Mouse (Mus musculus): ENCODE results near the gene Cacnb4. TPM values are rescaled to one million over a fixed set of nuclear protein-coding genes. Genes with fewer than 3 reads are reported as not detected.

The Cacnb4 gene
- polyA plus RNA-seq, 1 experiment from 2014 or later: 14.1 TPM

- H3K4me2 ChIP-seq (ENCODE audit: low read length): no peak overlapping the region
- no peaks in the 10 kb centered on the region for H3K27me3 ChIP-seq (replicated peaks; ENCODE audit: control insufficient read depth, insufficient read depth, low read length)
- WGBS: 83% methylated on average over 4 of the region's 4 CpGs
- H3K4me3 ChIP-seq (replicated peaks; ENCODE audit: low read length): no peak overlapping the region
- ATAC-seq: no peak
- H3K9me3 ChIP-seq (ENCODE audit: control insufficient read depth, low read length): no peaks in the 10 kb centered on the region
- H3K36me3 ChIP-seq (ENCODE audit: control insufficient read depth, insufficient read depth): no peaks in the 10 kb centered on the region
- H3K9ac ChIP-seq (replicated peaks; ENCODE audit: low read depth, low read length): no peak overlapping the region
- H3K4me1 ChIP-seq (replicated peaks; ENCODE audit: control insufficient read depth, insufficient read depth, low read length): peaks cover 7% of the 10 kb centered on the region
- no peak overlapping the region for H3K27ac ChIP-seq (ENCODE audit: low read length)
Observed at GRCm38 (mm10) chr2:52589514-52589913, 87.1 kb downstream of the Cacnb4 start.

- Histone ChIP-seq H3K4me2 (ENCODE audit: low read length) (no peak overlapping the region), H3K9me3 (ENCODE audit: control insufficient read depth, low read length) (no peaks in the 10 kb centered on the region), H3K4me3 (replicated peaks; ENCODE audit: low read length) (no peak overlapping the region), H3K9ac (replicated peaks; ENCODE audit: low read depth, low read length) (no peak overlapping the region), H3K36me3 (ENCODE audit: control insufficient read depth, insufficient read depth) (no peaks in the 10 kb centered on the region), H3K4me1 (replicated peaks; ENCODE audit: control insufficient read depth, insufficient read depth, low read length) (peaks cover 3% of the 10 kb centered on the region), H3K27ac (ENCODE audit: low read length) (no peak overlapping the region), H3K27me3 (replicated peaks; ENCODE audit: control insufficient read depth, insufficient read depth, low read length) (no peaks in the 10 kb centered on the region)
- ATAC-seq: no peak
- WGBS: 91% methylated on average over 4 of the region's 4 CpGs
Observed at GRCm38 (mm10) chr2:52585384-52585783, 91.2 kb downstream of the Cacnb4 start.

- Histone ChIP-seq H3K27me3 (replicated peaks; ENCODE audit: control insufficient read depth, insufficient read depth, low read length) (no peaks in the 10 kb centered on the region), H3K9ac (replicated peaks; ENCODE audit: low read depth, low read length) (no peak overlapping the region), H3K27ac (ENCODE audit: low read length) (no peak overlapping the region), H3K36me3 (ENCODE audit: control insufficient read depth, insufficient read depth) (no peaks in the 10 kb centered on the region), H3K9me3 (ENCODE audit: control insufficient read depth, low read length) (no peaks in the 10 kb centered on the region), H3K4me3 (replicated peaks; ENCODE audit: low read length) (no peak overlapping the region), H3K4me2 (ENCODE audit: low read length) (no peak overlapping the region), H3K4me1 (replicated peaks; ENCODE audit: control insufficient read depth, insufficient read depth, low read length) (no peaks in the 10 kb centered on the region)
- 89% methylated on average over 11 of the region's 11 CpGs for WGBS
- ATAC-seq: no peak
Observed at GRCm38 (mm10) chr2:52581132-52581781, 95.4 kb downstream of the Cacnb4 start.

GRCm38 (mm10) chr2:52580697-52581096, 95.9 kb downstream of the Cacnb4 start:
- Histone ChIP-seq H3K4me1 (replicated peaks; ENCODE audit: control insufficient read depth, insufficient read depth, low read length) (no peaks in the 10 kb centered on the region), H3K27ac (ENCODE audit: low read length) (no peak overlapping the region), H3K9ac (replicated peaks; ENCODE audit: low read depth, low read length) (no peak overlapping the region), H3K27me3 (replicated peaks; ENCODE audit: control insufficient read depth, insufficient read depth, low read length) (no peaks in the 10 kb centered on the region), H3K36me3 (ENCODE audit: control insufficient read depth, insufficient read depth) (no peaks in the 10 kb centered on the region), H3K4me2 (ENCODE audit: low read length) (no peak overlapping the region), H3K4me3 (replicated peaks; ENCODE audit: low read length) (no peak overlapping the region), H3K9me3 (ENCODE audit: control insufficient read depth, low read length) (no peaks in the 10 kb centered on the region)
- no peak for ATAC-seq
- 72% methylated on average over 5 of the region's 5 CpGs for WGBS

- Histone ChIP-seq H3K9ac (replicated peaks; ENCODE audit: low read depth, low read length) (no peak overlapping the region), H3K27ac (ENCODE audit: low read length) (no peak overlapping the region), H3K27me3 (replicated peaks; ENCODE audit: control insufficient read depth, insufficient read depth, low read length) (no peaks in the 10 kb centered on the region), H3K9me3 (ENCODE audit: control insufficient read depth, low read length) (no peaks in the 10 kb centered on the region), H3K4me3 (replicated peaks; ENCODE audit: low read length) (no peak overlapping the region), H3K4me1 (replicated peaks; ENCODE audit: control insufficient read depth, insufficient read depth, low read length) (no peaks in the 10 kb centered on the region), H3K36me3 (ENCODE audit: control insufficient read depth, insufficient read depth) (no peaks in the 10 kb centered on the region), H3K4me2 (ENCODE audit: low read length) (no peak overlapping the region)
- WGBS: 26% methylated on average over 3 of the region's 3 CpGs
- ATAC-seq: 0 out of 2 replicates have a peak, but pooled peaks have one; percentile 28
Observed at GRCm38 (mm10) chr2:52578846-52579245, 97.8 kb downstream of the Cacnb4 start.

- 92% methylated on average over 4 of the region's 4 CpGs for WGBS
- no peaks in the 10 kb centered on the region for H3K36me3 ChIP-seq (ENCODE audit: control insufficient read depth, insufficient read depth)
- H3K27ac ChIP-seq (ENCODE audit: low read length): no peak overlapping the region
- H3K27me3 ChIP-seq (replicated peaks; ENCODE audit: control insufficient read depth, insufficient read depth, low read length): no peaks in the 10 kb centered on the region
- H3K4me1 ChIP-seq (replicated peaks; ENCODE audit: control insufficient read depth, insufficient read depth, low read length): no peaks in the 10 kb centered on the region
- H3K9ac ChIP-seq (replicated peaks; ENCODE audit: low read depth, low read length): no peak overlapping the region
- no peaks in the 10 kb centered on the region for H3K9me3 ChIP-seq (ENCODE audit: control insufficient read depth, low read length)
- H3K4me2 ChIP-seq (ENCODE audit: low read length): no peak overlapping the region
- ATAC-seq: no peak
- no peak overlapping the region for H3K4me3 ChIP-seq (replicated peaks; ENCODE audit: low read length)
Observed at GRCm38 (mm10) chr2:52577700-52578099, 98.9 kb downstream of the Cacnb4 start.

GRCm38 (mm10) chr2:52576546-52576945, 100.1 kb downstream of the Cacnb4 start:
- Histone ChIP-seq H3K4me3 (replicated peaks; ENCODE audit: low read length) (no peak overlapping the region), H3K9me3 (ENCODE audit: control insufficient read depth, low read length) (no peaks in the 10 kb centered on the region), H3K27ac (ENCODE audit: low read length) (no peak overlapping the region), H3K36me3 (ENCODE audit: control insufficient read depth, insufficient read depth) (no peaks in the 10 kb centered on the region), H3K4me2 (ENCODE audit: low read length) (no peak overlapping the region), H3K27me3 (replicated peaks; ENCODE audit: control insufficient read depth, insufficient read depth, low read length) (no peaks in the 10 kb centered on the region), H3K4me1 (replicated peaks; ENCODE audit: control insufficient read depth, insufficient read depth, low read length) (no peaks in the 10 kb centered on the region), H3K9ac (replicated peaks; ENCODE audit: low read depth, low read length) (no peak overlapping the region)
- no peak for ATAC-seq
- WGBS: 94% methylated on average over 2 of the region's 2 CpGs

GRCm38 (mm10) chr2:52575637-52576175, 100.9 kb downstream of the Cacnb4 start:
- no peaks in the 10 kb centered on the region for H3K36me3 ChIP-seq (ENCODE audit: control insufficient read depth, insufficient read depth)
- ATAC-seq: no peak
- H3K27ac ChIP-seq (ENCODE audit: low read length): no peak overlapping the region
- H3K4me1 ChIP-seq (replicated peaks; ENCODE audit: control insufficient read depth, insufficient read depth, low read length): no peaks in the 10 kb centered on the region
- no peaks in the 10 kb centered on the region for H3K27me3 ChIP-seq (replicated peaks; ENCODE audit: control insufficient read depth, insufficient read depth, low read length)
- H3K9ac ChIP-seq (replicated peaks; ENCODE audit: low read depth, low read length): no peak overlapping the region
- H3K4me2 ChIP-seq (ENCODE audit: low read length): no peak overlapping the region
- 92% methylated on average over 10 of the region's 10 CpGs for WGBS
- no peaks in the 10 kb centered on the region for H3K9me3 ChIP-seq (ENCODE audit: control insufficient read depth, low read length)
- no peak overlapping the region for H3K4me3 ChIP-seq (replicated peaks; ENCODE audit: low read length)

GRCm38 (mm10) chr2:52574929-52575328, 101.7 kb downstream of the Cacnb4 start:
- ATAC-seq: no peak
- no peaks in the 10 kb centered on the region for H3K36me3 ChIP-seq (ENCODE audit: control insufficient read depth, insufficient read depth)
- no peaks in the 10 kb centered on the region for H3K27me3 ChIP-seq (replicated peaks; ENCODE audit: control insufficient read depth, insufficient read depth, low read length)
- H3K4me1 ChIP-seq (replicated peaks; ENCODE audit: control insufficient read depth, insufficient read depth, low read length): no peaks in the 10 kb centered on the region
- no peak overlapping the region for H3K9ac ChIP-seq (replicated peaks; ENCODE audit: low read depth, low read length)
- H3K27ac ChIP-seq (ENCODE audit: low read length): no peak overlapping the region
- no peak overlapping the region for H3K4me2 ChIP-seq (ENCODE audit: low read length)
- no peaks in the 10 kb centered on the region for H3K9me3 ChIP-seq (ENCODE audit: control insufficient read depth, low read length)
- WGBS: 86% methylated on average over 3 of the region's 3 CpGs
- no peak overlapping the region for H3K4me3 ChIP-seq (replicated peaks; ENCODE audit: low read length)
